In the genomic region with DNA sequence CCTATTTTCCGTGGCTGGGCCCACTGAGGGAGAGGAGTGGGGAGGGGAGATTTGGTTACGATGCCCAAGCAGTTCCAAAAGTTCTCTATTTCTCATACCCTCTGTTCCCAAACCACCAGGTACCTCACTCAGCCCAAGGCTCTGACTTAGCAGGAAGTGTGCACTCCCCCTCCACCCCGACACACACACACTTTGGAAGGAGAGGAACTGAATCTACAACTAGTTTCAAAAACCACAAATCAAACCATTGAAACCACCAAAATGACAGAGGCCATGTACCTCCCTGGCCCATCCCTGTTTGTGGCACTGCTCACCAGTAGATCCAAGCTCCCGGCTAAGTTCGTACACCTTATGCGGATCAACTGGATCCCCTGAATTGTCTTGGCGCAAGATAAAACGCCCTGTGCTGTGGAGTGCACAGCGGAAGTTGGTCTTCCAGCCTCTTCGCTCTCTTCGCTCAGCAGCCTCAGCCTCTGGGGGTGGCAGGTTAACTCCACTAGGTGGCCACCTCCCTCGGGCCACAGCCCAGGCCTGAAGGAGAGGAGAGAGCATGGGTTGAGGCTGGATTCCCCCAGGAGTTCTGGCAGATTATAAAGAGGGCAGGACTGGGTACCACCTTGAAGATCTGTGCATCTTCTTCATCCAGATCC, we compare ENCODE assay signal across 8 mouse cellular contexts. TPM values are rescaled to one million over a fixed set of nuclear protein-coding genes. Genes with fewer than 3 reads are reported as not detected.
DNase-seq lines count a peak whose midpoint lies in the region; ATAC-seq and TF ChIP-seq lines count a peak whose summit lies in the region.

No protein-coding gene starts in this region.

- TF ChIP-seq CTCF in cerebellum, adult 2 months (IDR thresholded peaks at IDR 0.05; ENCODE audit: borderline replicate concordance, insufficient read depth, low read depth, low read length): peak; percentile 52
- peak; percentile 54 for TF ChIP-seq CTCF in kidney, adult 2 months (conservative IDR thresholded peaks at IDR 0.05; ENCODE audit: insufficient read depth, insufficient read length, low read depth, low read length)
- peak; percentile 75 for TF ChIP-seq CTCF in lung, postnatal 0 days (IDR thresholded peaks at IDR 0.05)
- TF ChIP-seq CTCF in small intestine, adult 2 months (IDR thresholded peaks at IDR 0.05; ENCODE audit: extremely low read depth, insufficient read length, insufficient replicate concordance, low read depth, low read length): peak; percentile 59

- no peak overlapping the region for H3K4me2 ChIP-seq in forebrain, embryonic 11.5 days (ENCODE audit: low read depth, low read length, severe bottlenecking)
- H3K4me2 ChIP-seq in lung, postnatal 0 days (replicated peaks; ENCODE audit: low read depth, low read length): peak overlapping the region; percentile 72

- no peak overlapping the region for H3K27ac ChIP-seq in cerebellum, adult 2 months (ENCODE audit: insufficient read depth, low read length)
- H3K27ac ChIP-seq in forebrain, embryonic 11.5 days (ENCODE audit: low read depth, low read length): no peak overlapping the region
- no peak overlapping the region for H3K27ac ChIP-seq in kidney, adult 2 months (ENCODE audit: insufficient read depth, low read depth, low read length)
- H3K27ac ChIP-seq in lung, postnatal 0 days (ENCODE audit: low read length): no peak overlapping the region
- H3K27ac ChIP-seq in small intestine, adult 2 months (ENCODE audit: insufficient read depth, low read depth, low read length): peak overlapping the region; percentile 97

- H3K9ac ChIP-seq in forebrain, embryonic 11.5 days (ENCODE audit: low read length): no peak overlapping the region
- H3K9ac ChIP-seq in lung, postnatal 0 days (replicated peaks; ENCODE audit: low read depth): no peak overlapping the region; the same call in 1 of the 2 replicates

- H3K9me3 ChIP-seq in forebrain, embryonic 11.5 days (ENCODE audit: control insufficient read depth, low read length): no peaks in the 10 kb centered on the region
- H3K9me3 ChIP-seq in lung, postnatal 0 days (ENCODE audit: low read length): no peaks in the 10 kb centered on the region

- DNase-seq in cerebellum, adult 2 months: no peak
- no peak for DNase-seq in cerebellum, postnatal 4 days (ENCODE audit: low spot score in 2 of 2)
- peak; percentile 24 for DNase-seq in NIH3T3 (ENCODE audit: low read depth)
- peak; percentile 65 for DNase-seq in forebrain, embryonic 11.5 days (ENCODE audit: low spot score)
- peak; percentile 39 for DNase-seq in kidney, adult 2 months
- peak; percentile 67 for DNase-seq in lung, postnatal 0 days (ENCODE audit: low spot score)
- DNase-seq in right cerebral cortex, adult 18-20 months: no peak

- peak; percentile 54 for ATAC-seq in forebrain, embryonic 11.5 days (replicated peaks; ENCODE audit: low FRiP score)
- ATAC-seq in lung, postnatal 0 days: peak; percentile 44

- no peaks in the 10 kb centered on the region for H3K4me1 ChIP-seq in cerebellum, adult 2 months (ENCODE audit: control insufficient read depth, insufficient read depth, low read length)
- peaks cover 5% of the 10 kb centered on the region; the same call in 1 of the 2 replicates for H3K4me1 ChIP-seq in forebrain, embryonic 11.5 days (replicated peaks; ENCODE audit: control insufficient read depth, insufficient read depth, low read length)
- H3K4me1 ChIP-seq in kidney, adult 2 months (ENCODE audit: control insufficient read depth, insufficient read depth, low read length): peaks cover 3% of the 10 kb centered on the region; the same call in 1 of the 2 replicates
- H3K4me1 ChIP-seq in lung, postnatal 0 days (ENCODE audit: insufficient read depth, low read depth, low read length): peaks cover 9% of the 10 kb centered on the region; the same call in 1 of the 2 replicates
- H3K4me1 ChIP-seq in small intestine, adult 2 months (ENCODE audit: control insufficient read depth, insufficient read depth, insufficient read length, low read length): peaks cover 24% of the 10 kb centered on the region

- WGBS in cerebellum, adult 2 months: 37% methylated on average over 12 of the region's 12 CpGs
- WGBS in forebrain, embryonic 11.5 days: 39% methylated on average over 12 of the region's 12 CpGs
- 33% methylated on average over 12 of the region's 12 CpGs for WGBS in kidney, adult 2 months
- 27% methylated on average over 12 of the region's 12 CpGs for WGBS in lung, postnatal 0 days
- 16% methylated on average over 12 of the region's 12 CpGs for WGBS in small intestine, adult 2 months

- TF ChIP-seq EP300 in lung, postnatal 0 days (IDR thresholded peaks at IDR 0.05): no peak

- H3K36me3 ChIP-seq in forebrain, embryonic 11.5 days (ENCODE audit: control insufficient read depth, insufficient read depth, low read length): peaks cover 10% of the 10 kb centered on the region; the same call in 1 of the 2 replicates
- 0 out of 2 replicates have a peak, but pooled peaks cover 3% of the 10 kb centered on the region for H3K36me3 ChIP-seq in kidney, adult 2 months (ENCODE audit: control insufficient read depth, insufficient read depth, low read length)
- H3K36me3 ChIP-seq in lung, postnatal 0 days (ENCODE audit: insufficient read depth, low read length): peaks cover 36% of the 10 kb centered on the region; the same call in 1 of the 2 replicates
- peaks cover 57% of the 10 kb centered on the region for H3K36me3 ChIP-seq in small intestine, adult 2 months (ENCODE audit: control insufficient read depth, insufficient read depth, low read length)

- no peak overlapping the region for H3K4me3 ChIP-seq in cerebellum, adult 2 months (replicated peaks; ENCODE audit: insufficient read depth, low read depth, low read length)
- no peak overlapping the region for H3K4me3 ChIP-seq in forebrain, embryonic 11.5 days (ENCODE audit: low read depth, low read length)
- H3K4me3 ChIP-seq in kidney, adult 2 months (ENCODE audit: insufficient read depth, low read depth, low read length): peak overlapping the region; percentile 13
- H3K4me3 ChIP-seq in lung, postnatal 0 days (ENCODE audit: low read depth, low read length): peak overlapping the region; percentile 89; the same call in 1 of the 2 replicates
- peak overlapping the region; percentile 58 for H3K4me3 ChIP-seq in small intestine, adult 2 months (ENCODE audit: low read depth, low read length)

- no peaks in the 10 kb centered on the region for H3K27me3 ChIP-seq in cerebellum, adult 2 months (ENCODE audit: control insufficient read depth, insufficient read depth, low read length)
- no peaks in the 10 kb centered on the region for H3K27me3 ChIP-seq in forebrain, embryonic 11.5 days (ENCODE audit: control insufficient read depth, insufficient read depth, low read length)
- H3K27me3 ChIP-seq in kidney, adult 2 months (replicated peaks; ENCODE audit: control insufficient read depth, insufficient read depth, low read length): no peaks in the 10 kb centered on the region
- H3K27me3 ChIP-seq in lung, postnatal 0 days (replicated peaks; ENCODE audit: insufficient read depth, low read length): no peaks in the 10 kb centered on the region
- no peaks in the 10 kb centered on the region for H3K27me3 ChIP-seq in small intestine, adult 2 months (ENCODE audit: control insufficient read depth, insufficient read depth, low read length)

- no peak for TF ChIP-seq POLR2A in cerebellum, adult 2 months (IDR thresholded peaks at IDR 0.05; ENCODE audit: borderline replicate concordance, insufficient read depth, low read length)
- TF ChIP-seq POLR2A in kidney, adult 2 months (IDR thresholded peaks at IDR 0.05; ENCODE audit: low read depth, low read length): no peak
- no peak for TF ChIP-seq POLR2A in small intestine, adult 2 months (IDR thresholded peaks at IDR 0.05; ENCODE audit: low read depth, low read length)

RNA-seq across cellular contexts. Expression of gene Irf7, which starts 1.4 kb away (rescaled TPM):
- polyA plus RNA-seq in cerebellum, adult 2 months (2012; rRNA removed): 4.7 and 5.6 TPM in 2 replicates
- polyA plus RNA-seq in forebrain, embryonic 11.5 days (2014; fragmentation: Nextera tagmentation; extraction: Ambion mirVana): 0.57 and 1.2 TPM in 2 replicates
- polyA plus RNA-seq in kidney, adult 2 months (2012; rRNA removed): 51.6 and 57.5 TPM in 2 replicates
- polyA plus RNA-seq in lung, postnatal 0 days (2015; fragmentation: Nextera tagmentation; extraction: Ambion mirVana): 12.6 and 15.8 TPM in 2 replicates
- 91.6 and 484 TPM in 2 replicates for polyA plus RNA-seq in small intestine, adult 2 months (2012; rRNA removed)

RNA-seq across cellular contexts. Expression of gene Cdhr5, which starts 11.7 kb away (rescaled TPM):
- polyA plus RNA-seq in cerebellum, adult 2 months (2012; rRNA removed): 0.07 TPM in 1 of 2 replicates, not detected in the other
- polyA plus RNA-seq in forebrain, embryonic 11.5 days (2014; fragmentation: Nextera tagmentation; extraction: Ambion mirVana): not detected in 2 replicates
- polyA plus RNA-seq in kidney, adult 2 months (2012; rRNA removed): 129 and 145 TPM in 2 replicates
- polyA plus RNA-seq in lung, postnatal 0 days (2015; fragmentation: Nextera tagmentation; extraction: Ambion mirVana): not detected in 2 replicates
- polyA plus RNA-seq in small intestine, adult 2 months (2012; rRNA removed): 536 and 1,345 TPM in 2 replicates

RNA-seq across cellular contexts. Expression of gene Sct, which starts 14.0 kb away (rescaled TPM):
- 0.70 and 1.0 TPM in 2 replicates for polyA plus RNA-seq in cerebellum, adult 2 months (2012; rRNA removed)
- 2.5 TPM in 2 replicates for polyA plus RNA-seq in forebrain, embryonic 11.5 days (2014; fragmentation: Nextera tagmentation; extraction: Ambion mirVana)
- polyA plus RNA-seq in kidney, adult 2 months (2012; rRNA removed): 2.0 and 2.7 TPM in 2 replicates
- 1.0 and 1.3 TPM in 2 replicates for polyA plus RNA-seq in lung, postnatal 0 days (2015; fragmentation: Nextera tagmentation; extraction: Ambion mirVana)
- polyA plus RNA-seq in small intestine, adult 2 months (2012; rRNA removed): 337 and 777 TPM in 2 replicates

RNA-seq across cellular contexts. Expression of gene Drd4, which starts 26.9 kb away (rescaled TPM):
- 0.49 and 0.76 TPM in 2 replicates for polyA plus RNA-seq in cerebellum, adult 2 months (2012; rRNA removed)
- polyA plus RNA-seq in forebrain, embryonic 11.5 days (2014; fragmentation: Nextera tagmentation; extraction: Ambion mirVana): 0.24 and 0.43 TPM in 2 replicates
- 0.03 TPM in 1 of 2 replicates, not detected in the other for polyA plus RNA-seq in kidney, adult 2 months (2012; rRNA removed)
- 0.12 and 0.17 TPM in 2 replicates for polyA plus RNA-seq in lung, postnatal 0 days (2015; fragmentation: Nextera tagmentation; extraction: Ambion mirVana)
- 0.04 and 0.30 TPM in 2 replicates for polyA plus RNA-seq in small intestine, adult 2 months (2012; rRNA removed)

RNA-seq across cellular contexts. Expression of gene Phrf1, which starts 36.3 kb away (rescaled TPM):
- polyA plus RNA-seq in cerebellum, adult 2 months (2012; rRNA removed): 31.2 and 32.0 TPM in 2 replicates
- 99.6 and 102 TPM in 2 replicates for polyA plus RNA-seq in forebrain, embryonic 11.5 days (2014; fragmentation: Nextera tagmentation; extraction: Ambion mirVana)
- polyA plus RNA-seq in kidney, adult 2 months (2012; rRNA removed): 15.8 and 19.1 TPM in 2 replicates
- 26.6 and 32.0 TPM in 2 replicates for polyA plus RNA-seq in lung, postnatal 0 days (2015; fragmentation: Nextera tagmentation; extraction: Ambion mirVana)
- 21.3 and 34.2 TPM in 2 replicates for polyA plus RNA-seq in small intestine, adult 2 months (2012; rRNA removed)

Comparison
In these comparisons a context has a peak if more than half of its experiments do, and no peak if none do; other contexts are left out.
1. DNase-seq: peak in NIH3T3 (single experiment), forebrain, embryonic 11.5 days (single experiment), kidney, adult 2 months (single experiment) and lung, postnatal 0 days (single experiment); none in cerebellum, adult 2 months (0 of 2), cerebellum, postnatal 4 days (0 of 2) and right cerebral cortex, adult 18-20 months (single experiment).
2. H3K4me3 ChIP-seq: peak in kidney, adult 2 months (single experiment), lung, postnatal 0 days (single experiment) and small intestine, adult 2 months (single experiment); none in cerebellum, adult 2 months (single experiment) and forebrain, embryonic 11.5 days (single experiment).
3. RNA of gene Cdhr5, which starts 11.7 kb away (polyA plus RNA-seq): 536 to 1,345 TPM in small intestine, adult 2 months and 129 to 145 TPM in kidney, adult 2 months; not detected in lung, postnatal 0 days, 0.07 TPM in cerebellum, adult 2 months and not detected in forebrain, embryonic 11.5 days; every median in the first group is over 100 times any median in the second.
4. RNA of gene Sct, which starts 14.0 kb away (polyA plus RNA-seq): 337 to 777 TPM in small intestine, adult 2 months; 2.5 TPM in forebrain, embryonic 11.5 days, 2.0 to 2.7 TPM in kidney, adult 2 months, 1.0 to 1.3 TPM in lung, postnatal 0 days and 0.70 to 1.0 TPM in cerebellum, adult 2 months; every median in the first group is over 10 times any median in the second.
5. Peak in every context shown above with its lines, with median percentiles within 50 percentile points of each other: CTCF ChIP-seq.